Mouse (Mus musculus) embryo, embryonic 11.5 days (tissue): ENCODE results near the gene Tmem184a.

Experiments
- DNase-seq: peaks from one replicate; pipeline ENCODE4 v3.0.0-alpha.2; 2012; ENCODE audit warnings: low read depth, low spot score

Tmem184a gene

GRCm38 (mm10) chr5:139813963-139814381 is 5.7 kb downstream of the Tmem184a start:
- DNase-seq = no peak

DNA sequence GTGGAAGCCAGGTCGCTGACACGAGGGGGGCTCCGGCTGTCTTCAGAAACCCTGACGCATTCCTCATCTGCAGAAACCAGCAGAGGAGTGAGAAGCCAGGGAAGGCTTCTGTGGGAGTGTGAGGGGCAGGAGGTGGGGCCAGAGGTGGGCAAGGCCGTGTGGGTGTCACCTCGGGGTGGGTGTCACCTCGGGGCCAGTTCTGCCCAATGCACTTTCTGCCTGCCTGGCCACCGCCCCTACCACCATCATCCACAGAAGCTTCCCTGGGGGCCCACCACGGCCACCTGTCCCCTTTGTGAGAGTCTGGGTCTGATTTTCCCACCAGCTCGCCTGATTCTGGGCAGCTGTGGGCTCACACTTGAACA is 6.6 kb downstream of the Tmem184a start:
- DNase-seq = no peak

DNA sequence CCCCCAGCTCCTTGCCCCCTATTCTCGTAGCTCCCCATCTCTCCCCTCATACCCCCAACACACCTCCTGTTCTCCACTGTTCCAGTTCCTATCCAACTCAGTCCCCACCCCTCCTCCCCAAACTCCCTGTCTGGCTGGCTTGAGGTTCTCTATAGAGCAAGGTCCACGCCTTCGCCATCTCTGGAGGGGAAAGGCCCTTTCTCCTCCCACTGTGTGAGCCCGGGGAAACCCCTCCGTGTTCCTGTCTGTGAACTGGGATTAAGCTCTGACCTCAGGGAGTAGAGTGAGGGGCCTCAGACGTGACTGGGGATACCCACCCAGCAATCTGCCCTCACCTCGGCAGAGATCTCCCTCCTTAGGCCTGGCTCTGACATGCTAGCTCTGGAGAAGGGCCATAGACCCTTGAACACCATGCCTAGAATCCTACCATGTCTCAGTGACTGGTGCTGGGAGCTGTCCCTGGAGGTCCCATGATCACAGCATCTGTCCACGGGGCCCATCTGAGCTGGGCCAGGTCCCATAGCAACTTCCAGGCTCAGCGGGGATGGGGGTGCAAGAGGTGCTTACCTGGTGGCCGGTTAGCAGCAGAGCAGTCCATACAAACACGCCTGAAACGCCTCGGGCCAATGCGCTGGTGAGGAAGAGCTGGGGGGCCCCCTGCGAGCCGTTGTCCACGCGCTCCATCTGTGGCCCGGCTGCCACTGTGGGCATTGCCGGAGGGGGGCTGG is 7.2 kb downstream of the Tmem184a start:
- no peak for DNase-seq

- DNase-seq = no peak
Measured at GRCm38 (mm10) chr5:139811677-139812397, 7.9 kb downstream of the Tmem184a start.

- DNase-seq = no peak
Measured at GRCm38 (mm10) chr5:139809397-139809796, 10.3 kb downstream of the Tmem184a start.

- DNase-seq = no peak
Measured at GRCm38 (mm10) chr5:139805924-139806323, 13.8 kb downstream of the Tmem184a start.

DNA sequence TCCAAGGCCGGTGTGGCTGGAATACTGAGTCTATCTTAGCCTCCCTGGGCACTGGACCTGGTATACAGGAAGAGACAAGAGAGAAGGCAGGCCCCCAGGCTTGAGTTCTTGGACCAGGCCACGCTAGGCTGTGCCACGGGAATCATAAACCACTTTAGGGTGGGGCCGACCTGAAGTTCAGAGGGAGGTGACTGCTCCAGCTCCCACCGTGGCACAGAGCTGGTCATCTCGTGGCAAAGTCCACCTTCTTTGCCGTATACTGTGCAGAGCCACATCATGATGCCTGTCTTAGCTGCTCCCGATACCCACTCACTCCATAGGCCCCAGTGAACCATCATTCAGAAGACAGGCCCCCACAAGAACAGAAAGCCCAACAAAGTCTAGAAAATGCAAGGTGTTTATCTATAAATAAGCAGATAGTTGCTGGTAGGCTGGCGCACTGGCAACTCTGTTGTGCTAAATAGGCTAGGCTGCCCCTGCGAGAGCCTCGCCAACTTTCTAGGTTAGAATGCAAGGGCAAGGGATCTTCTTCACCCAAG is 15.1 kb downstream of the Tmem184a start:
- DNase-seq = no peak

GRCm38 (mm10) chr5:139804107-139804551 is 15.6 kb downstream of the Tmem184a start:
- DNase-seq = no peak

DNA sequence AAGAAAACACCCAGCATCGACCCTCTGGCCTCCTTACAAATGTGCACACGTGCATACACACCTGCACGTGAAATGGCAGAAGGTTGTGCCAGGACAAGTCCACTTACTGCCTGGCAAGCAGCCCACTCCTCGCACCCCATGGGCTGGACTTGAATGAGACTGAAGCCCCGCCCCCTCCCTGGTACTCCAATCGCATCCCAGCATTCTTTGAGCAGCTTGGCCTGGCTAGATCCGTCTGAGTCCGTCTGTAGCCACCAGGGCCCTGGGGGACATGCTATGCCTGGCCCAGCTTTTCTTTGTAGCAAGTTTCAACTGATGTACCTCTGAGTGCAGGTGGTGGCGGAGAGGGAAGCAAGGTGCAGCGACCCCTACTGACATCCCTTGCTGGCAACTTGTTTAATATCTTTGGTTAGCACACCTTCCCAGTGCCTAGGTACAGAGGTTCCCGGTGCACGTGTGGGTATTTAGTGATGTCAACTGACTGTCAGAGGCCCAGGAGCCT is 16.1 kb downstream of the Tmem184a start:
- DNase-seq = peak; percentile 53

GRCm38 (mm10) chr5:139803165-139803564 is 16.6 kb downstream of the Tmem184a start:
- no peak for DNase-seq

GRCm38 (mm10) chr5:139801880-139802279 is 17.8 kb downstream of the Tmem184a start:
- DNase-seq = no peak

DNA sequence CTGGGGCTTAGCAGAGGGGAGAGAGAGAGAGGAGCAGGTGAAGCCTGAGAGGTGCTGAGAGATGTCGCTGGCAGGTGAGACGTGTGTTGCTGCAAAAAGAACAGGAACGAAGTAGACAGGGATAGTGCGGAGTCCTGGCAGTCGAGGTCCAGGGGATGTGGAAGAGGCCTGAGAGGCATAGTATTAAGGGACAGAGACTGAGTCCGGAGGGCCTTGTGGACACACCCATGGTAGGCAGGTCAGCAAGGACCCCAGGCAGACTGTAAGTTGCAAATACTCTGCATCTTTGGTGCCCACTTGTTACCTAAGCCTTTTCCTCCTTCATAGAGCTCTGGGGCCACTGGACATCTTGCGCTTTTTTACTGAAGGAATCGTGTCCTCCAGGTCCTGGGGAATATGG is 18.5 kb downstream of the Tmem184a start:
- DNase-seq = no peak

- no peak for DNase-seq
Measured at GRCm38 (mm10) chr5:139799801-139800590, 19.7 kb downstream of the Tmem184a start.

GRCm38 (mm10) chr5:139799041-139799440 is 20.7 kb downstream of the Tmem184a start:
- no peak for DNase-seq

DNA sequence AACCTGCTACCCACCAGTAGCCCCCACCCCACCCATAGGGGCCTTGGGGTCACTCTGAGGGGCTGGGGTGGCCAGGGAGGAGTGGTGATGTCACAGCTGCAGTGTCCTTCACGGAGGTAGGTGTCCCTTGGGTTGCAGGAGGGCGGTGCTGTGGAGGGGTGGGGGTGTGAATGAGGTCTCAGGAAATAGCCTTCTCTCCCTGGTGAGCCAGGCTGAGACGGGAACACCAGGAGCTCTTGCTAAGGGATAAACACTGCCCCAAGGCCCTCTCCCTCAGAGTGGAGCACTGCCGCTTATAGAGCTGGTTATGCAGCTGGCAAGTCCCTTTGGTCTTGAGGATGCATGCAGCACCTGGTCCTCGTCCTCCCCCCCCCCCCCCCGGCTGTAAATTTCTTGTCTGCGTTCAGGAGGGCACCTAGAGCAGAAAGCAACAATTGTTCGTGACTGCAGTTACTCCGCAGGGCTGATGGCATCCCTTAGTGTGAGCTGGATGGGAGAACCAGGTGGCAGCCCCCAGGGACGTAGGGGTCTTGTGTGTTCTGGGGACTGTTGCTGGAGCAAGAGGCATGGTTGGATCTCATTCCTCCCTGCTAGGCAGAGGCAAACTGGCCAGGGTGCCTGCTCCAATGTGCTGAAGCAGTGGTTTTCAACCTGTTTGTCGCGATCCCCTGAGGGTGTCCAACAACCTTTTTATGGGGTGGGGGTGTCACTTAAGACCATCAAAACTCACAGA is 21.4 kb downstream of the Tmem184a start:
- DNase-seq = no peak

- peak; percentile 67 for DNase-seq
Measured at GRCm38 (mm10) chr5:139797473-139798167, 22.1 kb downstream of the Tmem184a start.

GRCm38 (mm10) chr5:139796900-139797299 is 22.8 kb downstream of the Tmem184a start:
- no peak for DNase-seq

- DNase-seq = no peak
Measured at GRCm38 (mm10) chr5:139796001-139796620, 23.6 kb downstream of the Tmem184a start.

DNA sequence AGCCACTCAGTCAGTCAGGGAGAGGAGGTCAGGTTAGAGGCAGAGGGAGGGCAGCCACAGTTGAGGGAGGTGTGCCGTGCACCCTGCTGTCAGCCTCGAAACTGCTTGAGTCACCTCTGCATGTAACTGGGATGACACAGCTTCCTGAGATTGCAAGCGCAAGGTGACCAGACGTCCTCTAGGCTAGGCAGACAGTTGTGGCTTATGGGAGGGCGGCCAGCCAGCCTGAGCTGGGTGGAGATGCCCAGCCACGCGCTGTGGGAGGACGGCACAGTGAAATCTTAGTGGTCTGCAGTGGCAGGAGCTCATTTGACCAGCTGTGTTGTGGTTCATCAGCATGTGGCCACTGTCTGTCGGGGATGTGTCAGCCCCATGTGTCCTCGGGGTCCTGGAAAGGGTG is 24.8 kb downstream of the Tmem184a start:
- DNase-seq = no peak

DNA sequence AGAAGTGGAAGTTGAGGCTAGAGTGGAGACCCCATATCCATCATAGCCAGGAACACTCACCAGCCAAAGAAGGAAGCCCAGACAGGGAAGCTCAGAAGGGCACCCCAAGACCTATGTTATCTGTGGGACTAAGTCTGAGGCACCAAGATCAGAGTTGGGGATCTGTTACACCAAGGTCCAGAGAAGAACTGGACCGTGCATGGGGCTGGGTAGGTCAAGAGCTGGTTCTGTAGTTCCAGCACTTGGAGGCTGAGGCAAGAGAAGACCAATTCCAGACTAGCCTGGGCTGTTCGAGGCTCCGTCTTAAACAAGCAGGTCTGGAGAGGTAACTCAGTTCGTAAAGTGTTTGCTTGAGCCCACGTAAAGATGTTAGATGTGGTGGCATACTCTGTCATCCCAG is 25.6 kb downstream of the Tmem184a start:
- no peak for DNase-seq
